Mouse (Mus musculus) common myeloid progenitor, adult 5-6 weeks (primary cell): ENCODE data around the gene A730071L15Rik. TPM values are rescaled to one million over a fixed set of nuclear protein-coding genes. Genes with fewer than 3 reads are reported as not detected.

Experiments
- ATAC-seq: replicated peaks from 2 replicates; pipeline ENCODE4 v1.8.0; 2016; ENCODE audit warnings: low read depth, mild to moderate bottlenecking, moderate TSS enrichment, inconsistent platforms; ENCODE audit not compliant: poor library complexity, severe bottlenecking
- total RNA-seq: library from RNA; stranded (forward); fragments of 200-1000, 187-1606 nt; gene quantifications from 2 replicates; pipeline ENCODE4 v1.2.3, GENCODE M21; 2017

The A730071L15Rik gene
- 0.78 and 1.8 TPM in 2 replicates for total RNA-seq

DNA sequence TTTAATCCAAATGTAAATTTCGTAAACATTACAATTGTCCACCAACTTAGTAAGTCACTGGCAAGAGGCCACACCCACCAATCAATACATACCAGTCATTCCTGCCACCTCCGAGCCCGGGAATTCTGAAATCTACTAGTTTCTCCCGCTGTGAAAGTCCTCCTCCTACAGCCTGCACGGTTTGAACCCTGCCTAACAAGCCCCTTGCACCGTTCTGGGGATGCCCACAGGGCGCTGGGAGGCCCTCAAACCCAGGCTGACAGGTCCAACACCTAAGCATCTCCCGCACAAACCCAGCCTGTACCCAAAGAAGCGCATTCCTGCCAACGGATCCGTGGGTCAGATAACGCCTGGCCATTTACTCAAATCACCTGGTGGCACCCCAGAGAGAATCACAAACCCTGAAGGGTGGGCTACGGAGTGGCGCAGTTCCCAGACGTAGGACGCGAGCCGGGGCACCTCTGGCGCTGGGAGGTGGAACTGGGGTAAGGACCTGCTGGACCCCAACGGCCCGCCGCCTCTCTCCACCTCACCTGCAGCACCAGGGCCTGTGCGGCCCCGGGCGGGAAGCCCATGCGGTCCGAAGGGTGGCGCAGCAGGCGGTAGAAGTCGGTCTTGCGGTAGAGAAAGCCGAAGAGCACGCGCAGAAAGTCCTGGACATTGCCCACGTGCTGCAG is at the start of gene A730071L15Rik:
Gene A730071L15Rik, plus strand, starts transcription at position 620 of the 677 bp plus-strand sequence.
- ATAC-seq, result peak; percentile 31; the same call in 1 of the 2 replicates

- no peak for ATAC-seq
Observed at GRCm38 (mm10) chr11:6152864-6153263, 47.0 kb upstream of the A730071L15Rik start.

DNA sequence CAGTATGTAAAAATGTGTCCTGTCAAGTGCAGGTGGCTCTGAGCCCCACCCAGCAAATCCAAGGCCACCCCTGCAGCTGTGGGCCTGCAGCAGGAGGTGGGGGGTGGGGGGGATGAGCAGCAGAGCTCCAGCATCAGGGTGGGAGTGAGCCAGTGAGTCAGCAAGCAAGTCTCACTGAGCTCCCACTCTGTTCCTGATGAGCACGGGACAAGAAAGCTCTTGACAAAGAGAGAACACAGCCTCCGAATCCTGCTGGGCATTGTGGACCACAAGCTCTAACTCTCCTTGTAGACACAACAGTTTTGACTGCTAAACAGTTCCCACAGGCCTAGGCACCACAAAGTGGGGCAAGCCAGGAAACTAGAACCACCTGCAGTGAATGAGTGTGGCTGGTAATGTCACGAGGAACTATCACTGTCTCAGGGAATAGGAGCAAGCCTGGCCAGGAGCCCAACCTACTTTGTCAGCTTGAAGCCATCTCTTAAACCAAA is 45.6 kb upstream of the A730071L15Rik start:
- ATAC-seq, result peak; percentile 29; the same call in 1 of the 2 replicates

DNA sequence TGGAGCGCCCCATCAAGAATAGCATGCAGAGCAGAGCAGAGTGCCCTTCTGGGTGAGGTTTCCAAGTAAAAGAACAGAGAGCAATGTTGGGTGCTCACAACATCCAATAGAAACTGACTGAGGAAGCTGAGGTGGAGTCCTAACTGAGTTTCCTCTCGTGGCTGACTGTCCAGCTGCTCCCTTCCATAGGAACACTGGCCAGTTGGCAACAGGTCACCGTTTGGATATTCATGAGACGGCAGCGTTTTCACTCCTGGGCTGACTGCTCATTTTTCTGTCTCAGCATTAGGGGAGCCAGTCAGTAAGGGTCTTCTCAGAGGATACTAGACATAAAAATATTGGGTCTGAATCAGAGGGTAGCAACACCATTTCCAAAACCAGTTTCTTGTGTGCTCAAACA is 43.2 kb upstream of the A730071L15Rik start:
- ATAC-seq, result no peak

DNA sequence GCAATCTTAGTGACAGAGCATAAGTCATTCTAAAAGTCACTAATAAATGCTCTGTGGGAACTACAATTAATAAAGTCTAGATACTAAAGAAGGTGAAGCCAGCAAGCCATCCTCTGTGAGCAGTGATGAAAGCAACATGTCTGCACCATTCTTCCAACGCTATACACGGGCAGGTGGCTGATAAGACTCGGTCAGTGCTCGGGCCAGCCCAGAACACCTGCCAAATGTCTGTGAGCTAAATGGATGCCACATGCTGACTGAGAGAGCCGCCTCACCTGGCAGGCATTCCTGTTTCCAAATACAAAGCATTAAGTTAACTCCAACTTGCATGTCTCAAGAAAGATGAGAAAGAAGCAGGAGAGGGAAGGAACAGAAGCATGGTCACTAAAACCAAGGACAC is 42.7 kb upstream of the A730071L15Rik start:
- ATAC-seq, result no peak

DNA sequence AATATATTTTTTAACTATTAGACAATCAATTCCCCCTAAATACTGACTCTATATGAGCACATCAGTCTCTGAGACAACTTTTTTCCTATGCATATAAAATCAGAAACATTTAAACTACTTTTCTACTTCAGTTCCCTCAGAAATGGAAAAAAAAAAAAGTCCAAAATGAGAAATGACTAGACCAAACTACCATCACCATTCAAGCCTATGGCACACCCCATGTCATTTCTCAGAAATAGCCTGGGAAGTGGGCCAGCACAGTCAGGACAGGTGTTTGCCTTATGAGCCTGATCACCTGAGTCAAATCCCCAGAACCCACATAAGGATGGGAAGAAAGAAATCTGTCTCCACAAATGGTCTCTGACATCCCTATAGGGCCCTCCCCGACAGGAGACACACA is 41.3 kb upstream of the A730071L15Rik start:
- ATAC-seq, result no peak

DNA sequence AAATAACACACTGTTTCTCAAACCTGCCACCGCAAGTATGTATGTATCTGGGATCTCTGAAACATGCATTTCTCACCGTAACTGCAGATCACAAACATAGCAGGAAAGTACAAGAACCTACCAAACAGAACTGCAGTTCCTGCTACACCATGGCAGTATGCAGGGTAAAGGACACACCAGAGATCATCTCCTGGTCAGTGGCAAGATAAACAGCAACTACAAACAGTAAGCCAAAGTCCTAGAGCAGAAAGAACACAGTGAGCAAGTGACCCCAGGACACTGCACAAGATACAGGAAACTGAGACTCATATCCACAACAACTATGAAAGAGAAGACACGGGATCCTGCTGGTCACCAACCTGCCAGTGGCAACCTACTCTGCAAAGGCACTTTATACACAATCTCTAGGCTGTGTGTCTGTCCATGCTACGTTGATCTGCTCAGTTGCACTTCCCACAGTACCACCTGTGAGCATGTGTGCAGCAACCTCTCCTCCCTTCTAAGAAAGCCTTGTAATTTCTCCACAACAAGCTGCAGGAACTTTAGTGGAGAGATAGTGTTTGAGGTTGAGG is 40.0 kb upstream of the A730071L15Rik start:
- no peak for ATAC-seq

DNA sequence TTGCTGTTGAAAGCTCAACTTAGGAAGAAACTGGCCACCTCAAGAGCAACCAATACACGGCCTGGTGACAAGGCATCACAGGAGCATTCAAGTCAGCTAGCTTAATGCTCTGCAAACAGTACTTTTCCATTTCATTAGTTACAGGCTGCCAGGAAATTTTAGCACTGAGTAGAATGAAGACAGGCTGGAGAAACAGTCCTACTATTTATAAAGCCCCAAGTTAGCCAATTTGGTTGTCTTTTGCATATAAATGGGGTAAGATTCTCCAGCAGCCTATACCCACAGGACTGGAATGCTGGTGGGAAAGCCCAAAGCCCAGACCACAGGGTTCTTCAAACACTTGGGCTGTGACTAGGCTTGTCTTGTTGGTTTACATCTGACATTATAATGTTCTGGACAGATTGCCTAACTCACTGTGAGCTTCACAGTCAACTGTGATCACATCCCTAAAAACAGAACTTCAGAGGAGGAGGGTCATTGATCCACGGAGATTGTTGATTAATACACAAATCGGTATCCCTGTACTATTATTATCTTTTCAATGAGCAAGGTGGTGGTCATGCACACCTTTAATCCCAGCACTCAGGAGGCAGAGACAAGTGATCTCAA is 39.1 kb upstream of the A730071L15Rik start:
- no peak for ATAC-seq

GRCm38 (mm10) chr11:6161549-6161948 is 38.3 kb upstream of the A730071L15Rik start:
- ATAC-seq, result no peak

DNA sequence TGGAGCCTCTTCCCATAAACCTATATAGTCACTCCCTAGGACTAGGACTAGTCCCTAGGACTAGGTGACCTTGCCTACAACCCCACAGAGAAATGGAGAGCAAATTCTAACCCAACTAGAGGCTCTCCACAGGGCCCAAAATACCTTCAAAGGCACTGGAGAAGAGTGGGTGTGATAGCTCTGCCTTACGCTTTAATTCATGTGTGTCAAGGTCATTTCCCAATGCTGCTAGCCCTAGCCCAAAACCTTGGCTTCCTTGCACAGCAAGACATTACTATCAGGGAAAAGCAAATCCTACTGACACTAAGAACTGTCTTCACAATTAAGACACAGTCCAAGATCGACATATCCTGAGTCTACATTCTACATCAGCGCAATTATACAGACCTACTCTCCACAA is 36.8 kb upstream of the A730071L15Rik start:
- no peak for ATAC-seq

- ATAC-seq, result no peak
Observed at GRCm38 (mm10) chr11:6163706-6164105, 36.1 kb upstream of the A730071L15Rik start.

DNA sequence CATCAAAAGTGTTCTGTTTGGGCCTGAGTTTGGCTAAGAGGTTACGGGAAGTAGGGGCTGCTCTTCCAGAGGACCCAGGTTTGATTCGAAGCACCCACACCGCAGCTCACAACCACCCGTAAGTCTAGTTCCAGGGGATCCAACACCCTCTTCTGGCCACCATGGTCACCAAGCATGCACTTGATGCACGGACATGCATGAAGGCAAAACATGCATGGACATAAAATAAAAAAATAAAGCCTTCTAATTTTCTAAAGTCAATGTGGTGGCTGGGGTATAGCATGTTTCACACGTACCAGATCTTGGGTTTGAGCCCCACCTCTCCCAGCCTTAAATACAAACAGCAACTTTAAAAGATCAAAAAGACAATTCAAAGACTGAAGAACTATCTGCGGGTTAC is 35.0 kb upstream of the A730071L15Rik start:
- no peak for ATAC-seq

GRCm38 (mm10) chr11:6165391-6166081 is 34.3 kb upstream of the A730071L15Rik start:
- no peak for ATAC-seq

DNA sequence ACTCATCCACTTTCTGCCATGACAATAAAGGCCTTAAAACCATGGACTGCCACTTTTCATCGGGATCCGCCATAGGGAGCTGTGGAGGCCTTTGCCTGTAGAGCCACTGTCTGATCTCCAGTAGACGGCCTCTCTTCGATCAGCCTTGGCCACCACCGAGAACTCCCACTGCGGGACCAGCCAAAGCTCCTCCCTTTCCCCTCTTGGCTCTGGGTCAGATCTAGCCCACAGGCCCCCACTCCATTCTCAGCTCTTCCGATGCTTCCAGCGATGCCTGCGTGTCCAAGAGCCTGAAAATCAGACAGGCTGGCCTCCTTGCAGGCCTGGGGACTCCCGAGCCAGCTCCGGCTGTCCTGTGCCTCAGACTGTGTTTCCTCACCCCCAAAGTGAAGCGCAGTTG is 33.5 kb upstream of the A730071L15Rik start:
- ATAC-seq, result no peak

- ATAC-seq, result peak; percentile 88
Observed at GRCm38 (mm10) chr11:6169041-6169663, 30.7 kb upstream of the A730071L15Rik start.

DNA sequence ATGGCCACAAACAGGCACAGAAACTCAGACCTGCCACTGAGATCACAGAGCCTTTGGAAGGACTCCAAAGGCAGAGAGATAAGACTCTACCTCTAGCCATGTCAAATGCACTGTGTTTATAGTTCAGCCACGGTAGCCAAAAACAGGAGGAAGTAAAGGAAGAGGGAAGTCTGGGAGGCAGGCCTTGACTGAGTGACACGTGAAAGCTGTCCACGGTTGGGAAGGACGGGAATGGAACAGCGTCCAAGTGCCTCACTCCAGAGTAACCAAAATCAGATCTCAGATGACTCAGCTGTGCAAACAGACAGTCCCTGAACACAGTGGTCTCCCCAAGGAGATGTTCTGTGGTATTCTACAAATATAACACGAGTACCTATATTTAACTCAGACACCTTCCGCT is 25.1 kb upstream of the A730071L15Rik start:
- peak; percentile 51 for ATAC-seq

GRCm38 (mm10) chr11:6175506-6175905 is 24.3 kb upstream of the A730071L15Rik start:
- no peak for ATAC-seq

DNA sequence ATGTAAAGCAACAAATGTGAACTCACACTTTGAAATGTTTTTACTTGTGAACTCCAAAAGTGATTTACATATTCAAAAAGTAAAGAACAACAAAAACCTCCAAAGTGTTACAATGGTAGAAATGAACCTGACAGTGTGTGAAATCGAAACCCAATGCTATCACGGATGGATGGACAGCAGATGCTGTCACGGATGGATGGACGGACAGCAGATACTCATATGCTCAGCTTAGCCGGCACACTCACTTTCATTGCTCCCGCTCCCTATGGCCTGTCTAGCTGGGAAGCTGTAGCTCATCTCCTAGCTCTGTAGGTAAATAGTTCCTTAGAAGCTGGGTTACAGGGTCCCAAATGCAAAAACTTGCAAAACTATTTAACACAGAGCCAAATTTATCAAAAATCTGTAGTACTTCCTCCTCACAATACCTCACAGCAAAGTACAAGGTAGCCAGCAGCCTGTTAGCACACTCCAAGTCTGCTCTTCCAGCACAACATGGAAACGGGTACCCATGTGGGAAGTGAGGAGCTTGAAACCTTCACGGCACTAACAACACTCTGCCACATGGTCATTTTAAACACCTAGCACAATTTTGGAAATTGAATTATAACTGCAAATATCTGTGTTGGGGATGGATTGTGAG is 21.9 kb upstream of the A730071L15Rik start:
- no peak for ATAC-seq

GRCm38 (mm10) chr11:6178673-6179166 is 21.1 kb upstream of the A730071L15Rik start:
- peak; percentile 46 for ATAC-seq

GRCm38 (mm10) chr11:6179194-6179593 is 20.6 kb upstream of the A730071L15Rik start:
- no peak for ATAC-seq
